Mouse (Mus musculus): ENCODE data around the gene Pin1. TPM values are rescaled to one million over a fixed set of nuclear protein-coding genes. Genes with fewer than 3 reads are reported as not detected.
"Not testable (repeated sequence)": the region's sequence is repeated elsewhere in the genome, so short reads cannot be mapped to it uniquely, and the experiment has no call there.

Gene Pin1
- 52.2 and 52.7 TPM in 2 replicates for polyA plus RNA-seq (2016; fragmentation: Nextera tagmentation; extraction: Ambion mirVana)

DNA sequence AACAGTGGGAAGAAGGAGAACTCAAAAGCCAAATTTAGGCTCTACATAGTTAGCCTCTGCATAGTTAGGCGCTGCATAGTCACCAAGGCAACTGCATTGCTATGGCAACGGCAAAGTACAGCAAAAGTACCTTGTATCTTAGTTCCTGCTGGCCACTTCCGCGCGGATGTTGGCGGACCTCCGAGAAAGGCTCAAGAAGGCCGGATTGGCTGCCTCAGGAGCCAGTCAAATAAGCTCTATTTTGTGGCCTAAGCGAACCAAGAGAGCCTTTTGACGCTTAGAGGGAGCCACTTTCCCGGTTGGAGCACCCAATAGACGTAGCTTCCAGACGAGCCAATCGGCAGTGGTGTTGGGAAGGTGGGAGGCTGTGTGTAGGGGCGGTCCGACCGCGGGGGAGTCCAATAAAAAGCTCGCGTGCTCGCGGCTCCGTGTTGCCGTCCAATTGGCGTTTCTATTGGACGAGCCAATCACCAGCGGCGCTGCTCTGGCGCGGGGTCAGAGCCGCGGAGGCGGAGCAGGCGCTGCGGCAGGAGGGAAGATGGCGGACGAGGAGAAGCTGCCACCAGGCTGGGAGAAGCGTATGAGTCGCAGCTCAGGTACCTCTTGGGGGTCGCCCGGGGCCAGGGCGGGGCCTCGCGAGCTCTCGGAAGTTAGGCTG is at the start of gene Pin1:
Gene Pin1, plus strand, starts transcription at position 494 of the 658 bp plus-strand sequence.
- Histone ChIP-seq H3K27me3 (no peaks in the 10 kb centered on the region), H3K27ac (0 out of 2 replicates have a peak within 1 kb of the TSS, but pooled peaks have one; percentile 4), H3K9me3 (no peaks in the 10 kb centered on the region), H3K4me3 (replicated peaks) (peak within 1 kb of the TSS; percentile 93), H3K9ac (replicated peaks) (peak within 1 kb of the TSS; percentile 88), H3K4me2 (peak within 1 kb of the TSS; percentile 79), H3K36me3 (peaks cover 59% of the 10 kb centered on the region), H3K4me1 (replicated peaks) (peaks cover 19% of the 10 kb centered on the region)
- WGBS = under 1% methylated on average over 45 of the region's 45 CpGs
- ATAC-seq (ENCODE audit: insufficient number of reproducible peaks, insufficient read depth, low FRiP score, low TSS enrichment, low read depth) = peak; percentile 100

DNA sequence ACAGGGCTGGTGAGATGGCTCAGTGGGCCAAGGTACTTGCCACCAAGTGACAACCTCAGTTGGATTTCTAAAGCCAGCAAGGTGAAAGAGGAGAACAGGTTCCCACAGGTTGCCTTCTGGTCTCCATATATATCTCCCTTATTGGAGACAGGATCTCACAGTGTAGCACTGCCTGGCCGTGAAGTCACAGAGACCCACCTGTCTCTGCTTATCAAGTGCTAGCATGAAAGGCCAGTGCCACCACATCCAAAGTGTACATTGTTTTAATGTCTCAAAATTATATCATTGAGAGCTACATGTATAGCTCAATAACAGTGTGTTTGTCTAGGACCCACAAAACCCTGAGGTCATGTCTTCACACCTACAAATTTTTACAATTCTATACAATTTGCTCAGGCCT is 45.6 kb upstream of the Pin1 start:
- H3K9me3 ChIP-seq = peaks cover 4% of the 10 kb centered on the region; the same call in 1 of the 2 replicates
- WGBS = 94% methylated on average over 1 of the region's 1 CpGs
- ATAC-seq (ENCODE audit: insufficient number of reproducible peaks, insufficient read depth, low FRiP score, low TSS enrichment, low read depth) = no peak
- H3K4me3 ChIP-seq (replicated peaks) = no peak overlapping the region
- peak overlapping the region; percentile 65; the same call in 1 of the 2 replicates for H3K4me2 ChIP-seq
- no peak overlapping the region for H3K9ac ChIP-seq (replicated peaks)
- no peaks in the 10 kb centered on the region for H3K27me3 ChIP-seq
- peaks cover 14% of the 10 kb centered on the region for H3K36me3 ChIP-seq
- peaks cover 3% of the 10 kb centered on the region; the same call in 1 of the 2 replicates for H3K4me1 ChIP-seq (replicated peaks)
- H3K27ac ChIP-seq = no peak overlapping the region

DNA sequence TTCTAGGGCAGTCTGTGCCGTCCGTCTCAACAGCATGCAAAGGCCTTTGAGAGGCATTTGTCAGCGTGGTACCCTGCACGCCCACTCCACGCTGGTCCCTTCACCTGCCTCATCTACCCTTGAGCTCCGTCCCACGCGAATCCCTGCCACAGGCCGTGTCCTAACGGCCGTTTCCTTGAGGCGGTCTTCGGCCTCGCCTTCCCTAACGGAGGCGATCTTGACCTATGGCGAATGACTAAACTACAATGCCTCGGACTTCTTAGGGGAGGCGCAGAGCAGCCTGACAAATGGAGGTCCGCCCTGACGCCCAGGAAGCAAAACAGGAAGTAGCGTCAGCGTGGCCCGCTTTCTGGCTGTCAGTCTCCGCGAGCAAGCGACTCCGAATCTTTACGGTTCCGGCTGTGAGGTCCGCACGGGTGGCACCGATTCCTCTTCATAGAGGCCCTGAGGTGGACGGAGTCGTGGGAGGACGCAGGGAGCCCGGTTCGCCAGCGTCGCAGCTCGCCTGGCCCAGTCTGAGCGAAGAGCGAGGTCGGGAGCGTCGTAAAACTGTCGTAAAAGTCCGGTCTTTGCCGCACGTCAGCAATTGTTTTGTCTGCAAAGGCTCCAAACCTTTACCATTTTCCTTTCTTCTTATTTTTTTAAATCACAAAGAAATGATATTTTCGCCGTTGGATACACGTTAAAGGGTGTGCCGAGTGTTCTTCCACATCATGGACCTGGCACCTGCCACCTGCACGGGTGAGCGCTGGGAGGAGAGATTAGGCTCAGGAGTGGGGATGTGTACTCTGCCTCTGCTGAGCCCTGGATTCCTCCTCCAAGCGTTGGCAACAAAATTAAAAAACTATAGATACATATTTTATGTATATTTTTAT is 44.6 kb upstream of the Pin1 start:
- Histone ChIP-seq H3K27ac (peak overlapping the region; percentile 95), H3K4me1 (replicated peaks) (peaks cover 3% of the 10 kb centered on the region; the same call in 1 of the 2 replicates), H3K27me3 (no peaks in the 10 kb centered on the region), H3K4me2 (peak overlapping the region; percentile 65), H3K9ac (replicated peaks) (peak overlapping the region; percentile 84), H3K4me3 (replicated peaks) (peak overlapping the region; percentile 66), H3K9me3 (peaks cover 4% of the 10 kb centered on the region; the same call in 1 of the 2 replicates), H3K36me3 (peaks cover 12% of the 10 kb centered on the region)
- ATAC-seq (ENCODE audit: insufficient number of reproducible peaks, insufficient read depth, low FRiP score, low TSS enrichment, low read depth) = peak; percentile 76
- WGBS = under 1% methylated on average over 57 of the region's 57 CpGs

DNA sequence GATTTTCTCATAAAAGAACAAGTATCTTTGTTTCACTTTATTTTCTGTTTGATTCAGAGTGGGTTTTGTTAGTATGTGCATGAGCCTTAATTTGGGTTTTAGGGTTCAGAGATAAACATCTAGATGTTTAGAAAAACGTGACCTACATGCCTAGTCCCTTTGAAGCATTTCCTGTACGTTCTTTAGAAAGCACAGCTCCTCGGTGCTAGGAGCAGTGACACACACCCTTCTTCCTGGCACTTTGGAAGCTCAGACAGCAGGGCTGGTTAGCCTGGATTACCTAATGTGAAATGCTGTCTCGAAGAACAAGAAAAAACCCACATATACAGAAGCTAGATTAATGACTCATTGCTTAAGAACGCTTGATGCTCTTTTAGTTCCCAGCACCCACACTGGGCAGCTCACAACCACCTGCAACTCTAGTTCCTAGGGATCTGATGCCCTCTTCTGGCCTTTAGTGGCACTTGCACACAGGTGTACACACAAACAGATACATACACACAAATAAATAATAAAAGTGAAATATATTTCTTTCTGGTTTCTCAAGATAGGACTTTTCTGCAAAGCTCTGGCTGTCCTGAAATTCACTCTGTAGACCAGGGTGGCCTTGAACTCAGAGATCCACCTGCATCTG is 41.9 kb upstream of the Pin1 start:
- Histone ChIP-seq H3K27ac (no peak overlapping the region), H3K9me3 (peaks cover 4% of the 10 kb centered on the region; the same call in 1 of the 2 replicates), H3K4me3 (replicated peaks) (no peak overlapping the region), H3K9ac (replicated peaks) (no peak overlapping the region), H3K4me1 (replicated peaks) (peaks cover 3% of the 10 kb centered on the region; the same call in 1 of the 2 replicates), H3K36me3 (peaks cover 12% of the 10 kb centered on the region), H3K27me3 (no peaks in the 10 kb centered on the region), H3K4me2 (no peak overlapping the region)
- no peak for ATAC-seq (ENCODE audit: insufficient number of reproducible peaks, insufficient read depth, low FRiP score, low TSS enrichment, low read depth)
- WGBS = 90% methylated on average over 5 of the region's 5 CpGs

DNA sequence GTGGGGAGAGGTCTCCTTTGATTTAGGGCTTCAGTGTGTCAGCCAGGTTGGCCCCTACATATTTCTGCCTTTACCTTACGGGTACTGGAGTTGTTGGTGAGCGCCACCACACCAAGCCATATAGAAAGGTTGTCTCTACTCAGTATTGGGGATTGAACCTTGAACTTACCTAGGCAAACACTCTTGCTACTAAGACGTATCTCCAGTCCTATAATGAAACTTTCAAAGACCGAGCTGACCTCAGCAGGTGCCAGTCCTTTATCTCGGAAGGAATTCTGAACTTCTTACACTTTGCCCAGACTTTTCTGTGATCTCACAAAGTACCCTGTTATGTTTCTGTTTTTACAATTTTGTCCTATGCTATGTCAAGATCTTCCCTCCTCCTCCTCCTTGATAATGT is 39.9 kb upstream of the Pin1 start:
- Histone ChIP-seq H3K27me3 (no peaks in the 10 kb centered on the region), H3K9ac (replicated peaks) (no peak overlapping the region), H3K4me3 (replicated peaks) (no peak overlapping the region), H3K4me2 (no peak overlapping the region), H3K9me3 (peaks cover 4% of the 10 kb centered on the region; the same call in 1 of the 2 replicates), H3K27ac (no peak overlapping the region), H3K36me3 (peaks cover 12% of the 10 kb centered on the region), H3K4me1 (replicated peaks) (no peaks in the 10 kb centered on the region)
- ATAC-seq (ENCODE audit: insufficient number of reproducible peaks, insufficient read depth, low FRiP score, low TSS enrichment, low read depth) = no peak
- WGBS = 89% methylated on average over 5 of the region's 5 CpGs

DNA sequence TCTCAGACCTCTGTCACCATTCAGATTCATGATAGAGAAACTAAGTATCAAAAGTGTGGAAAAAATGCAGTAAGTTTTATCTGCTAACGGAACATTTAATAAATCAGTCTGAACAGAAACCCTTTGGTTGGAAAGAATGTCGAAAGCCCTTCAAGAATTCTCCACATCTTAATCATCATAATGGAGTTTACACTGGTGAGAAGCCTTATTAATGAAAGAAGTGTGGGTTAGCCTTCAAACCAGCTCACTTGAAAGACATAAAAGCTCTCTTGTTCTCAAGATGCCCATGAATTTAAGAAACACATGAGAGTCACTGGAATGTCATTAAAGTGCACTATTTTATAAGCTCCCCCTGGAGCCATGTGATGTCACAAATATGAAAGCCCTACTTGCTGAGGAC is 35.2 kb upstream of the Pin1 start:
- H3K9ac ChIP-seq (replicated peaks) = no peak overlapping the region
- H3K9me3 ChIP-seq = no peaks in the 10 kb centered on the region
- no peak overlapping the region for H3K4me2 ChIP-seq
- H3K4me3 ChIP-seq (replicated peaks) = no peak overlapping the region
- H3K4me1 ChIP-seq (replicated peaks) = no peaks in the 10 kb centered on the region
- no peak for ATAC-seq (ENCODE audit: insufficient number of reproducible peaks, insufficient read depth, low FRiP score, low TSS enrichment, low read depth)
- H3K27me3 ChIP-seq = no peaks in the 10 kb centered on the region
- no peak overlapping the region for H3K27ac ChIP-seq
- 0 out of 2 replicates have a peak, but pooled peaks cover 3% of the 10 kb centered on the region for H3K36me3 ChIP-seq
- WGBS = 79% methylated on average over 2 of the region's 2 CpGs

DNA sequence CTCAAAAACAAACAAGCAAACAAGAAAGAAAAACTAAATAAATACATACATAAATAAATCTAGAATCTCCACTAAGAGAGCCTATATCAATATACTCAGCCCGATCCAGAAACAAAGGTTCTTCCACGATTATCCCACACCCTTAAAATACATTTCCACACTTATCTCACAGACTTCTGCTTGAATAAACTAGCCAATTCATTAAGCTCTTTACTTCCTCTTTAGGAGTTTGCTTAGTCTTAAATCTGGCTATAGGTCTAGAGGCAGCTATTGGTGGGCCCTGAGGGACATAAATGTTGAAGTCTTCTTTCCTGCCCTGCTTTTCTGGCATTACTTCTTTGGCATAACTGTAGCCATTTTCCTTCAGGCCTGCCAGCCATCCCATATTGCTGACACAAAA is 20.6 kb upstream of the Pin1 start:
- WGBS = 89% methylated on average over 2 of the region's 2 CpGs

DNA sequence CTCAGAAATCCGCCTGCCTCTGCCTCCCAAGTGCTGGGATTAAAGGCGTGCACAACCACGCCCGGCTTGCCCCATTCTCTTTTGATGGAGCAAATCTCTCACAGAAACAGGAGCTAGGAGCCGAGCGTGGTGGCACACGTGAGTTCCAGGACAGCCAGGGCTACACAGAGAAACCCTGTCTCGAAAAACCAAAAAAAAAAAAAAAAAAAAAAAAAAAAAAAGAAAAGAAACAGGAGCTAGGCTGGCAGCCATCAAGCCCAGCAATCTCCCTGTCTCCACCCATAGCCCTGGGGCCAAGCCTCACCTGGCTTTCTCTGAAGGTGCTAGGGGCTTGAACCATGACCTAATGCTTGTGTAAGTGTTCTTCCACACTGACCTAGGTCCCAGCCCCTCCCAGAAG is 16.2 kb upstream of the Pin1 start:
- H3K36me3 ChIP-seq = peaks cover 25% of the 10 kb centered on the region
- H3K4me1 ChIP-seq (replicated peaks); H3K9ac ChIP-seq (replicated peaks); H3K27ac ChIP-seq; H3K4me3 ChIP-seq (replicated peaks); H3K4me2 ChIP-seq; H3K27me3 ChIP-seq; ATAC-seq (ENCODE audit: insufficient number of reproducible peaks, insufficient read depth, low FRiP score, low TSS enrichment, low read depth); H3K9me3 ChIP-seq: not testable (repeated sequence)
- WGBS = 90% methylated on average over 8 of the region's 8 CpGs

More for the DNA sequence above, 20.6 kb upstream of the Pin1 start:
- no peaks in the 10 kb centered on the region for H3K36me3 ChIP-seq
- H3K9ac ChIP-seq (replicated peaks) = no peak overlapping the region
- no peak overlapping the region for H3K4me3 ChIP-seq (replicated peaks)
- H3K27me3 ChIP-seq = no peaks in the 10 kb centered on the region
- H3K4me1 ChIP-seq (replicated peaks) = no peaks in the 10 kb centered on the region
- H3K9me3 ChIP-seq = no peaks in the 10 kb centered on the region
- H3K27ac ChIP-seq = no peak overlapping the region
- H3K4me2 ChIP-seq = no peak overlapping the region
- ATAC-seq (ENCODE audit: insufficient number of reproducible peaks, insufficient read depth, low FRiP score, low TSS enrichment, low read depth) = no peak

DNA sequence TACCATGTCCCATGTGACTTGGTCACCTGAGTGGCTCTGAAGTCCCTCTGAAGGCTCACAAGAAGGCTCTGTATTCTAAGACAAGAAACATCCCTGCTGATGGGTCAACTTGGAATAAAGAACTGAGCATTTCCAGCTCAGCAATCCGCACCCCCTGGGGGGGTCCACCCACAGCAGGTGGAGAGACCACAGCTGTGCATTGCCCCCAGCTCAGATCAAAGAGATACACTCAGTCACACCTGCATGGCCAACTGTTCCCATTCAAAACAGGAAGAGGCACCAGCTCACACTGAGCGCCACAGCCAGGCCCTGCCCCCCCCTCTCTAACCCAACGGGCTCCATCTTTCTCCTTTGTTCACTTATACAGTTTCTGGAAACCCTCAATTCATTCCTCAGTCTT is 15.6 kb upstream of the Pin1 start:
- 80% methylated on average over 3 of the region's 3 CpGs for WGBS
- Histone ChIP-seq H3K36me3 (peaks cover 25% of the 10 kb centered on the region), H3K4me2 (no peak overlapping the region), H3K9me3 (no peaks in the 10 kb centered on the region), H3K27me3 (no peaks in the 10 kb centered on the region), H3K4me1 (replicated peaks) (peaks cover 7% of the 10 kb centered on the region), H3K4me3 (replicated peaks) (no peak overlapping the region), H3K9ac (replicated peaks) (no peak overlapping the region), H3K27ac (no peak overlapping the region)
- no peak for ATAC-seq (ENCODE audit: insufficient number of reproducible peaks, insufficient read depth, low FRiP score, low TSS enrichment, low read depth)

DNA sequence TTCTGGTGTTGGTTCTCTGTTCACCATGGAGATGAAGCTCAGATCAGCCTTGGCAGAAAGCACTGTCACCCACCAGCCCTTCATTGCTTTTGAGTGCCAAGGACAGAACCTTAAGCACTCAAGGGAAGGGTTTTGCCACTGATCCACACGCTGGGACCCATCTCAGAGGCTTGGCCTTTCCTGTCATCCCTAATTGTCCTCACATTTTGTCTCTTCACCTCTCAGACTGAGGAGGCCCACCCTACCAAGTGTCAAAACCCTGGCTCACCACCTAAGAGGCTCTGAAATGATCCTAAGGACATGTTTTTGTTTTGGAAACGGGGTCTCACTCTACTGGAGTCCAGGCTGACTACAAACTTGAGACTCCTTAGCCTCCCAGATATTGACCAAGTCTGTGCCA is 15.1 kb upstream of the Pin1 start:
- WGBS = 78% methylated on average over 2 of the region's 2 CpGs
- Histone ChIP-seq H3K4me2 (no peak overlapping the region), H3K4me3 (replicated peaks) (no peak overlapping the region), H3K27ac (no peak overlapping the region), H3K4me1 (replicated peaks) (peaks cover 11% of the 10 kb centered on the region), H3K36me3 (peaks cover 25% of the 10 kb centered on the region), H3K27me3 (no peaks in the 10 kb centered on the region), H3K9me3 (no peaks in the 10 kb centered on the region), H3K9ac (replicated peaks) (no peak overlapping the region)
- no peak for ATAC-seq (ENCODE audit: insufficient number of reproducible peaks, insufficient read depth, low FRiP score, low TSS enrichment, low read depth)

DNA sequence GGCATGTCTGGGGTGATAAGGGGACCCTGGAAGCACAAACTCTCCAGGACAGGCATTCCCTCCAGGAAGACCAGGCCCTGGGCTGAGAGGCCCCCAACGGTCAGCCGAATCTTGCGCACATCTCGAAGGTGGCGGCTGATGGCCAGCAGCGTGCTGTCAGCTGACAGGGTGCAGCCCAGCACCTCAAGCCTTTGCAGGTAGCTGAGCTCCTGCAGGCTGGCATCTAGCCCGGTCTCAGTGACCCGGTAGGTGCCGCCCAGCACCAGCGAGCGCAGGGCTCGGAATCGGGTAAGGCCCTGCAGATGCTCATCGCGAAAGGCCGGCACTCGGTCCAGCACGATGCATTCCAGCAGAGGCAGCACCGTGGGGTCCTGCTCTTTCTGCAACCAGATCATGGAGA is 13.3 kb upstream of the Pin1 start:
- 96% methylated on average over 19 of the region's 19 CpGs for WGBS
- Histone ChIP-seq H3K9me3 (no peaks in the 10 kb centered on the region), H3K27ac (no peak overlapping the region), H3K4me1 (replicated peaks) (peaks cover 13% of the 10 kb centered on the region), H3K27me3 (no peaks in the 10 kb centered on the region), H3K4me2 (no peak overlapping the region), H3K9ac (replicated peaks) (no peak overlapping the region), H3K4me3 (replicated peaks) (no peak overlapping the region), H3K36me3 (peaks cover 25% of the 10 kb centered on the region)
- ATAC-seq (ENCODE audit: insufficient number of reproducible peaks, insufficient read depth, low FRiP score, low TSS enrichment, low read depth) = no peak
